ENCODE assay signal across 8 mouse cellular contexts in the genomic region with DNA sequence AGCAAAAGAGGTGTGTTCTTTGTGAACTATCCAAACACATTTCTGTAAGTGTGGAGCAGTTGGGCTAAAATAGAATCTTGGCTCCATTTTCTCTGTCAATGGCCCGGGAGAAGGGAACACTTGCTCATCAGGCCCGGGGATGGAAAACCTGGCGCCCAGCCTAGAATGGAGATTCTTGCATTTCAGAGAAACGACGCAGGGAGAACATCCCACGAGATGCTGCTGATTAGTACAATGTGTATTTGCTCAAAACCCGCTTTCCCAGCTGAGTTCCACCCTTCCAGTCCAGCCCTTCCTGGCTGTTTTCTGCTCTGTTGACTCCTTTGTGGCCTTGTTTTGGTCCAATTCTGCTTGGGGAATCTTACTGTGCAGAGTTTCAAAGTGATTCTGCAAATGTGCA.
A peak's percentile ranks its signal among the peaks of the same experiment; 100 is the strongest.
DNase-seq lines count a peak whose midpoint lies in the region; ATAC-seq and TF ChIP-seq lines count a peak whose summit lies in the region.

No protein-coding gene starts in this region.

- H3K27me3 ChIP-seq in heart, embryonic 11.5 days (ENCODE audit: control insufficient read depth, insufficient read depth, low read length): no peaks in the 10 kb centered on the region
- H3K27me3 ChIP-seq in lung, postnatal 0 days (replicated peaks; ENCODE audit: insufficient read depth, low read length): no peaks in the 10 kb centered on the region
- H3K27me3 ChIP-seq in stomach, embryonic 15.5 days (replicated peaks): no peaks in the 10 kb centered on the region

- H3K4me1 ChIP-seq in heart, embryonic 11.5 days (ENCODE audit: control insufficient read depth, insufficient read depth, low read length): no peaks in the 10 kb centered on the region
- H3K4me1 ChIP-seq in lung, postnatal 0 days (ENCODE audit: insufficient read depth, low read depth, low read length): no peaks in the 10 kb centered on the region
- H3K4me1 ChIP-seq in stomach, embryonic 15.5 days: no peaks in the 10 kb centered on the region

- no peak for TF ChIP-seq EP300 in lung, postnatal 0 days (IDR thresholded peaks at IDR 0.05)

- H3K27ac ChIP-seq in heart, embryonic 11.5 days (ENCODE audit: low read depth, low read length): no peak overlapping the region
- no peak overlapping the region for H3K27ac ChIP-seq in lung, postnatal 0 days (ENCODE audit: low read length)
- peak overlapping the region; percentile 38 for H3K27ac ChIP-seq in stomach, embryonic 15.5 days

- no peaks in the 10 kb centered on the region for H3K36me3 ChIP-seq in heart, embryonic 11.5 days (ENCODE audit: control insufficient read depth, insufficient read depth, low read length)
- H3K36me3 ChIP-seq in lung, postnatal 0 days (ENCODE audit: insufficient read depth, low read length): no peaks in the 10 kb centered on the region
- H3K36me3 ChIP-seq in stomach, embryonic 15.5 days: no peaks in the 10 kb centered on the region

- DNase-seq in heart, adult 11 months: peak; percentile 98
- peak; percentile 18 to 25 for DNase-seq in cerebellum, adult 18-20 months
- peak; percentile 89 for DNase-seq in gastrocnemius, adult 18-20 months (ENCODE audit: low spot score)
- DNase-seq in kidney, postnatal 25 days: peak; percentile 44 to 45
- DNase-seq in lung, postnatal 0 days (ENCODE audit: low spot score): peak; percentile 42

- H3K4me2 ChIP-seq in heart, embryonic 11.5 days: no peak overlapping the region
- H3K4me2 ChIP-seq in lung, postnatal 0 days (replicated peaks; ENCODE audit: low read depth, low read length): no peak overlapping the region
- H3K4me2 ChIP-seq in stomach, embryonic 15.5 days: no peak overlapping the region

- no peak for TF ChIP-seq CTCF in lung, postnatal 0 days (IDR thresholded peaks at IDR 0.05)

- no peak overlapping the region for H3K4me3 ChIP-seq in heart, embryonic 11.5 days (ENCODE audit: low read depth, low read length)
- no peak overlapping the region for H3K4me3 ChIP-seq in lung, postnatal 0 days (ENCODE audit: low read depth, low read length)
- H3K4me3 ChIP-seq in stomach, embryonic 15.5 days (replicated peaks): no peak overlapping the region

- H3K9me3 ChIP-seq in heart, embryonic 11.5 days (replicated peaks; ENCODE audit: control insufficient read depth, low read length): no peaks in the 10 kb centered on the region
- no peaks in the 10 kb centered on the region for H3K9me3 ChIP-seq in lung, postnatal 0 days (ENCODE audit: low read length)
- no peaks in the 10 kb centered on the region for H3K9me3 ChIP-seq in stomach, embryonic 15.5 days

- no peak for ATAC-seq in heart, embryonic 11.5 days (replicated peaks; ENCODE audit: insufficient number of reproducible peaks, low FRiP score, low TSS enrichment)
- no peak for ATAC-seq in lung, postnatal 0 days
- peak; percentile 31; the same call in 1 of the 2 replicates for ATAC-seq in stomach, embryonic 15.5 days (ENCODE audit: insufficient read depth, low FRiP score, low read depth)
- ATAC-seq in megakaryocyte, adult 5-6 weeks (ENCODE audit: poor library complexity, severe bottlenecking): no peak

- H3K9ac ChIP-seq in heart, embryonic 11.5 days (ENCODE audit: low read depth, low read length): no peak overlapping the region
- H3K9ac ChIP-seq in lung, postnatal 0 days (replicated peaks; ENCODE audit: low read depth): no peak overlapping the region
- no peak overlapping the region for H3K9ac ChIP-seq in stomach, embryonic 15.5 days

- 68% methylated on average over 7 of the region's 7 CpGs for WGBS in heart, embryonic 11.5 days (ENCODE audit: insufficient replicate concordance)
- 40% methylated on average over 7 of the region's 7 CpGs for WGBS in lung, postnatal 0 days
- WGBS in stomach, embryonic 15.5 days: 31% methylated on average over 7 of the region's 7 CpGs

Comparison
In these comparisons a context has a peak if more than half of its experiments do, and no peak if none do; other contexts are left out.
1. DNase-seq: peak in every context shown above with its lines; median percentile 98 in heart, adult 11 months; 89 in gastrocnemius, adult 18-20 months; 44 in kidney, postnatal 25 days; 42 in lung, postnatal 0 days; 22 in cerebellum, adult 18-20 months.